Mouse (Mus musculus) intestine, postnatal 0 days (tissue): ENCODE results near the gene Ntrk2. TPM values are rescaled to one million over a fixed set of nuclear protein-coding genes. Genes with fewer than 3 reads are reported as not detected.

Experiments used
- ATAC-seq: fragments of 200-750 bp; cut with Nextera tagmentation; 2 replicates; pipeline ENCODE4 v1.8.0; 2017; ENCODE audit warnings: mild to moderate bottlenecking, moderate TSS enrichment, moderate library complexity
- H3K27ac ChIP-seq: fragments of 300-500 bp; sonication (generic); 2 replicates; pipeline ENCODE4 v1.5.1; 2014; ENCODE audit warnings: mild to moderate bottlenecking, low read depth, low read length, moderate library complexity
- H3K27me3 ChIP-seq: fragments of 300-500 bp; sonication (generic); replicated peaks from 2 replicates; pipeline ENCODE4 v1.6.1; 2014; ENCODE audit warnings: low read length, mixed read lengths; ENCODE audit not compliant: control insufficient read depth, insufficient read depth
- H3K36me3 ChIP-seq: fragments of 300-500 bp; sonication (generic); 2 replicates; pipeline ENCODE4 v1.6.1; 2014; ENCODE audit warnings: mild to moderate bottlenecking, moderate library complexity; ENCODE audit not compliant: control insufficient read depth, insufficient read depth
- H3K4me1 ChIP-seq: fragments of 300-500 bp; sonication (generic); replicated peaks from 2 replicates; pipeline ENCODE4 v1.6.1; 2014; ENCODE audit warnings: antibody characterized with exemption, low read length, mixed read lengths; ENCODE audit not compliant: control insufficient read depth, insufficient read depth
- H3K4me2 ChIP-seq: fragments of 300-500 bp; sonication (generic); replicated peaks from 2 replicates; pipeline ENCODE4 v1.6.1; 2014; ENCODE audit warnings: low read depth, mild to moderate bottlenecking, moderate library complexity
- H3K4me3 ChIP-seq: fragments of 300-500 bp; sonication (generic); 2 replicates; pipeline ENCODE4 v1.5.1; 2014; ENCODE audit warnings: low read depth, low read length
- H3K9ac ChIP-seq: fragments of 300-500 bp; sonication (generic); 2 replicates; pipeline ENCODE4 v1.6.1; 2014; ENCODE audit warnings: mild to moderate bottlenecking, low read depth, low read length
- H3K9me3 ChIP-seq: fragments of 300-500 bp; sonication (generic); 2 replicates; pipeline ENCODE4 v1.6.1; 2016; ENCODE audit warnings: mixed run types; ENCODE audit not compliant: control insufficient read depth
- CTCF ChIP-seq: sonication (generic); IDR thresholded peaks from 2 replicates; pipeline ENCODE4 v1.5.1; 2016; ENCODE audit warnings: low read depth, mild to moderate bottlenecking, control low read depth, antibody characterized with exemption, moderate library complexity
- WGBS: fragments of 180-500 bp; shearing (Covaris S2); extraction: QIAGEN DNeasy Blood & Tissue Kit; methylation state at CpG from one replicate; pipeline ENCODE4 v1.1.7; 2014; 5-methylcytosine and 5-hydroxymethylcytosine counted together
- polyA plus RNA-seq: library from polyadenylated mRNA; unstranded; fragments of >200 nt; fragmentation: Nextera tagmentation; extraction: Ambion mirVana; gene quantifications from 2 replicates; pipeline ENCODE4 v1.2.1, GENCODE M21; 2015

Gene Ntrk2
- polyA plus RNA-seq, 1 experiment from 2014 or later, result 1.6 TPM

DNA sequence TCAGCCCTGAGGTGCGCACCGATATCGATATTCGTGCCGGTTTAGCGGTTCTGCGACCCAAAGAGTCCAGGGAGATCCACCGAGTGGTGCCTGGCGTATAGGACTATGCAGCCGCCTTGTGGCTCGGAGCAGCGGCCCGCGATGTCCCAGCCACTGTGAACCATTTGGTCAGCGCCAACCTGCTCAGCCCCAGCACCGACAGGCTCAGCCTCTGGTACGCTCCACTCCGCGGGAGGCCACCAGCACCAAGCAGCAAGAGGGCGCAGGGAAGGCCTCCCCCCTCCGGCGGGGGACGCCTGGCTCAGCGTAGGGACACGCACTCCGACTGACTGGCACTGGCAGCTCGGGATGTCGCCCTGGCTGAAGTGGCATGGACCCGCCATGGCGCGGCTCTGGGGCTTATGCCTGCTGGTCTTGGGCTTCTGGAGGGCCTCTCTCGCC lies 2.0 kb downstream of the Ntrk2 start:
- ATAC-seq, result no peak
- Histone ChIP-seq H3K4me3 (peak overlapping the region; percentile 49), H3K27me3 (peaks cover 49% of the 10 kb centered on the region), H3K36me3 (no peaks in the 10 kb centered on the region), H3K27ac (no peak overlapping the region), H3K9ac (no peak overlapping the region), H3K4me1 (no peaks in the 10 kb centered on the region), H3K4me2 (peak overlapping the region; percentile 84), H3K9me3 (0 out of 2 replicates have a peak, but pooled peaks cover 3% of the 10 kb centered on the region)
- 2% methylated on average over 32 of the region's 32 CpGs for WGBS
- peak; percentile 19; the same call in 1 of the 2 replicates for TF ChIP-seq CTCF

DNA sequence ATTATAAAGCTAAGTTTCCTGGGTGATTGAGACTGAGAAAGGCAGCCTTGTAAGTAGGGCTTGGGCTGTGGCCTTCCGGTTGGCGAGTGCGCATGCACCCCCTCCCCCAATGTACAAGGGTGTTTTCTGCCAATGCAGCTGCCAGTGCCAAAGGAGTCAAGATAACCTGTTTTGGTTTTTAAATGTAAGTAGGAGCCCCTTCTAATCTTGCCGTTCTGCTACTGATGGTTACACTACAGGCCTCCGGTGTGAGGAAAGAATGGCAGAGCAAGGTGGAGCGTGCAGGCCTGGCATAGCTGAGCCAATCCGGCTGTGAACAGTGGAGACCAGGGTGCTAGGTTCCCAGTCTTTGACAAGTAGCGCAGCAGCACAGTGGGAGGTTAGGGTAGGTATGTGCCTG lies 3.6 kb downstream of the Ntrk2 start:
- Histone ChIP-seq H3K4me1 (no peaks in the 10 kb centered on the region), H3K36me3 (no peaks in the 10 kb centered on the region), H3K27me3 (peaks cover 49% of the 10 kb centered on the region), H3K9ac (no peak overlapping the region), H3K4me3 (no peak overlapping the region), H3K9me3 (no peaks in the 10 kb centered on the region), H3K4me2 (no peak overlapping the region), H3K27ac (no peak overlapping the region)
- ATAC-seq, result no peak
- TF ChIP-seq CTCF, result no peak
- 87% methylated on average over 8 of the region's 8 CpGs for WGBS

GRCm38 (mm10) chr13:58824752-58825151 lies 18.4 kb downstream of the Ntrk2 start:
- Histone ChIP-seq H3K27ac (no peak overlapping the region), H3K27me3 (no peaks in the 10 kb centered on the region), H3K4me3 (no peak overlapping the region), H3K4me1 (no peaks in the 10 kb centered on the region), H3K9me3 (no peaks in the 10 kb centered on the region), H3K36me3 (no peaks in the 10 kb centered on the region), H3K9ac (no peak overlapping the region), H3K4me2 (no peak overlapping the region)
- ATAC-seq, result no peak
- WGBS, result 91% methylated on average over 7 of the region's 7 CpGs
- TF ChIP-seq CTCF, result no peak

- H3K4me1 ChIP-seq, result no peaks in the 10 kb centered on the region
- ATAC-seq, result no peak
Observed at GRCm38 (mm10) chr13:58826356-58827197, 20.2 kb downstream of the Ntrk2 start.

DNA sequence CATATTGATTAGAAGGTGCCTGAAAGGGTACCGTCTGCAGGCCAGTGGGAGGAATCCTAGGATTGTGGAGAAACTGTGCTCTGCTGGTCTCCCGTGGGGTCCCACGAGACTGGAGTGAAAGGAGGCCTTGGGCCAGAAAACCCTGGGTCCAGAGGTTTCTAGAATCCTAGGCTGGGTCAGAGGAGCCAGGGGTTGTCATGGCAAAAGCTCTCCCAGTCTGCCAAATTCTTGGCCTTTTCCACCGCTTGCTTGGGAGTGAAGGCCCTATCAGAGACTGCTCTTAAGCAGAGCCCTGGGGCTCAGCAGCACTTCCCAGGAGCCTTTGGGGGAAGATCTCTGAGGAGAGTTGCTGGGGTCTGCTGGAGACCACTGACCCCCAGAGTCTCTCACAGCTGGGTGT lies 25.6 kb downstream of the Ntrk2 start:
- no peak overlapping the region for H3K27ac ChIP-seq
- no peaks in the 10 kb centered on the region for H3K27me3 ChIP-seq
- ATAC-seq, result no peak
- TF ChIP-seq CTCF, result no peak
- H3K4me3 ChIP-seq, result no peak overlapping the region
- H3K9ac ChIP-seq, result no peak overlapping the region
- no peaks in the 10 kb centered on the region for H3K9me3 ChIP-seq
- no peak overlapping the region for H3K4me2 ChIP-seq
- WGBS, result 75% methylated on average over 4 of the region's 4 CpGs
- H3K36me3 ChIP-seq, result no peaks in the 10 kb centered on the region
- H3K4me1 ChIP-seq, result no peaks in the 10 kb centered on the region

More at GRCm38 (mm10) chr13:58826356-58827197, 20.2 kb downstream of the Ntrk2 start:
- Histone ChIP-seq H3K36me3 (no peaks in the 10 kb centered on the region), H3K9me3 (no peaks in the 10 kb centered on the region), H3K27ac (no peak overlapping the region), H3K27me3 (no peaks in the 10 kb centered on the region), H3K4me3 (no peak overlapping the region), H3K9ac (no peak overlapping the region), H3K4me2 (no peak overlapping the region)
- TF ChIP-seq CTCF, result no peak
- WGBS, result 83% methylated on average over 14 of the region's 14 CpGs

GRCm38 (mm10) chr13:58834726-58835125 lies 28.4 kb downstream of the Ntrk2 start:
- Histone ChIP-seq H3K9me3 (no peaks in the 10 kb centered on the region), H3K36me3 (no peaks in the 10 kb centered on the region), H3K9ac (no peak overlapping the region), H3K27me3 (no peaks in the 10 kb centered on the region), H3K4me1 (no peaks in the 10 kb centered on the region), H3K27ac (no peak overlapping the region), H3K4me2 (no peak overlapping the region), H3K4me3 (no peak overlapping the region)
- WGBS, result 76% methylated on average over 4 of the region's 4 CpGs
- ATAC-seq, result no peak
- TF ChIP-seq CTCF, result no peak
